Mouse (Mus musculus) bone marrow, adult 2 months (tissue): ENCODE measurements around the gene Crisp4. TPM values are rescaled to one million over a fixed set of nuclear protein-coding genes. Genes with fewer than 3 reads are reported as not detected.

ENCODE experiments used
- H3K27ac ChIP-seq: fragments of 200-500 bp; 2 replicates; pipeline ENCODE4 v1.5.1; 2012; ENCODE audit warnings: low read depth, mild to moderate bottlenecking, control low read depth, inconsistent platforms, low read length; ENCODE audit not compliant: control insufficient read depth, poor library complexity, insufficient read depth
- H3K4me1 ChIP-seq: fragments of 200-500 bp; 2 replicates; pipeline ENCODE4 v1.6.1; 2011; ENCODE audit warnings: low read length; ENCODE audit not compliant: control insufficient read depth, insufficient read depth
- H3K4me3 ChIP-seq: fragments of 200-500 bp; replicated peaks from 2 replicates; pipeline ENCODE3; 2011; ENCODE audit warnings: mild to moderate bottlenecking, low read depth, low read length, control low read depth; ENCODE audit not compliant: control insufficient read depth
- CTCF ChIP-seq: fragments of 200-500 bp; IDR thresholded peaks from 2 replicates; pipeline ENCODE4 v1.5.1; 2011; ENCODE audit warnings: low read length, control low read depth; ENCODE audit not compliant: control insufficient read depth, insufficient read depth
- POLR2A ChIP-seq: fragments of 200-500 bp; IDR thresholded peaks from 2 replicates; pipeline ENCODE4 v1.6.1; 2011; ENCODE audit warnings: low read depth, mild to moderate bottlenecking, control low read depth, low read length, borderline replicate concordance; ENCODE audit not compliant: control insufficient read depth
- WGBS: fragments of 180-500 bp; shearing (Covaris S2); methylation state at CpG from one replicate; pipeline ENCODE4 v1.1.7; 2018; 5-methylcytosine and 5-hydroxymethylcytosine counted together
- polyA plus RNA-seq: library from polyadenylated mRNA; stranded (reverse); fragments of >200 nt; gene quantifications from 2 replicates; pipeline ENCODE4 v1.2.4, GENCODE M21; 2011; ENCODE audit warnings: low replicate concordance; ENCODE audit not compliant: missing spikeins, insufficient read depth, insufficient read length

Gene Crisp4
- not detected in 2 replicates for polyA plus RNA-seq

DNA sequence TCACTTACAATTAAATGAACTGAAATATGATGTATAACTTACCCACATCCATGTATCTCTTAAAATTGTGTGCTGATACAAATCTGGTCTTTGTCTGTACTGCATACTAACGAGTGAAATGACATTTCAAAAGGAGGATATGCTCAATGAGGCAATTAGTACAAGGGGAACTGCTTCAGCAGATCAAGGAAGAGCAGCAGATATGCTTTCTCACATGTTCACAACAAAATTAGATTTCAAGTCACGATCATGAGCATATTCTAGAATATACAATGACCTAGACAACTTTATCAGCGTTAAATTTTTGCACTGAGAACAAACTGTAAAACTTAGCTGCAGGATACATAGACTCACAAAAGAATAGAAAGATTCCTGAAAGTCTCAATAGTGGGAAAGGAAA is at the start of gene Crisp4:
TSS of gene Crisp4 (minus strand) at position 101 of the 400 bp plus-strand sequence.
- no peak within 1 kb of the TSS for H3K27ac ChIP-seq
- no peak within 1 kb of the TSS for H3K4me3 ChIP-seq
- TF ChIP-seq CTCF (no peak), POLR2A (no peak)
- WGBS, result 58% methylated on average over 3 of the region's 3 CpGs
- no peaks in the 10 kb centered on the region for H3K4me1 ChIP-seq

DNA sequence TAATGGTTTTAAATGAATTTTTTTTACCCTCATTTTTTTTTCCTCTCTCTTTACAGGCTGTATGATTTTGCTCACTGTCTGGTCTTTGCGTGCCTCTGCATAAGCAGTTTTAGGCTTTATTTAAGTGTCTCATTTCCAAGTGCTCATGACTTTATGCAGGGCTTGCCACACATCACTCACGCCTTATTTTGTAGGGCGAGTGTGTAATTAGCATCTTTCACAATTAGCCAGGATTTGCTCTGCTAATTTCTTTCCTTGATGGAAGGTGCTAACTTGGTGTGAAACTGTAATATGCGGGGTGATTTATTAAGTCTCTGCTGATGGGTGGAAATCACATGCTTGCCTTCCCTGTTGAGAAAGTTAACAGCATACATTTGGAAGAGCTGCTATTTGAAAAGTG is 46.0 kb upstream of the Crisp4 start:
- H3K4me3 ChIP-seq, result no peak overlapping the region
- TF ChIP-seq CTCF, result no peak
- no peak for TF ChIP-seq POLR2A
- H3K4me1 ChIP-seq, result no peaks in the 10 kb centered on the region
- WGBS, result 49% methylated on average over 4 of the region's 4 CpGs
- no peak overlapping the region for H3K27ac ChIP-seq

DNA sequence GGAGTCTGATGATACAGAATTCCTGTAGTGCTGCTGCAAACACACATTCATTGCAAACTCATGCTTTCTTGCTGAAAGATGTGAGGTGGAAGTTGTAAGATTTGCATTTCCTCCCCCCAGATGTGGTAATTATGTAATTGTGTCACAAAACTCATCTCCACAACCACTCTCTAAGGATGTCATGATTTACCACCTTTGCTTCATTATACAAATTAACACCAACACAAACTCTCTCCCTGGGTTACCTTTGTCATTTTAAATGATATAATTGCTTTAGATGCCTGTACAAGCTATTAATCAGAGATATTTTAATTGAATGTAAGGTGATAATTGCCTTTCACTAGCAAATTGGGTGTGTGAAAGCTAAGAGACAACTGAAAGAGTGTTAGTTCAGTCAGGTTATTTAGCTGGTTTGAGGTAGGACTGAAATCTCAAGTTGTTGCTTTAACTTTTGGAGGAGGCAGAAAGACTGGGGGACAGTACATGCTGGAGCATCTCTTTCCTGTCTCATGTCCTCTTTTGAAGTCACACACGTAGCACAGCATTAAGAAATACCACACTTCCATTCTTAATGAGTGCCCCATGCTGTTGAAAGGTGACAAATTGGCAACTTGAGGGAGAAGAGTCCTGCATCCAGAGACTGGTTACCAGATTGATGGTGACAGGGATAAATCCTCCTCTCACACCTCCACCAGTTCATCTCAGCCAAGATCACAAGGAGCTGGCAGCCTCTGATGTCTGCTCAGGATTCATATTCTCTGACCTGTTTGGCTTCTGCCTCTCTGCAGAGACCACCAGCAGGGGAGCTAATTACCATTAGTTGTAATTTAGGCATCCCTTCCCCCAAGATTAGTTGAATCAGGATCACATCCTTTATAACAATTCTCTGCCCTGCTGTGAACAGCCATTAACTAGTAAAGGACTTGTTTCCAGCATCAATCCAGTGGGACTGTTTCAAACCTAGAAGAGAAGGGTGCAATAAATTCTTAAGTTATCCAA is 45.3 kb upstream of the Crisp4 start:
- Histone ChIP-seq H3K27ac (no peak overlapping the region), H3K4me1 (no peaks in the 10 kb centered on the region), H3K4me3 (no peak overlapping the region)
- no peak for TF ChIP-seq CTCF
- no peak for TF ChIP-seq POLR2A
- 34% methylated on average over 1 of the region's 1 CpGs for WGBS

DNA sequence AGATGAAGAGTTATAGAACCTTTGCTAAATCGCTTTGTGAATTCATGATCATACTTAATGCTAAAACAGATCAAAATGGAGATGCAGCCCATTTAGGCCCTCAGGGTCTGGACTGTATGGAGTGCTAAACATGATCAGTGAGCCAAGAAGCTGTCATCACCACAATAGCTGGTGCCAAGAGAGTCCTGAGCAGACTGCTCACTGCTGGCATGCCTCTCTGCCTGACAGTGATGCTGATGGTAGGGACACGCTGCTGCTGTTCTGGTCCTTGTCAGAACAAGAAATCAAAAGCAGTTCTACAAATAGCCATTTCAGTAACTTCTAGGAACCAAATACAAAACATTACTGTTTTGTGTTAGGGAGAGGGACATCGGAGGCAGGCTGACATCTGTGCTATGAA is 35.5 kb upstream of the Crisp4 start:
- Histone ChIP-seq H3K4me1 (no peaks in the 10 kb centered on the region), H3K27ac (no peak overlapping the region), H3K4me3 (no peak overlapping the region)
- WGBS, result 77% methylated on average over 3 of the region's 3 CpGs
- TF ChIP-seq POLR2A (no peak), CTCF (no peak)

DNA sequence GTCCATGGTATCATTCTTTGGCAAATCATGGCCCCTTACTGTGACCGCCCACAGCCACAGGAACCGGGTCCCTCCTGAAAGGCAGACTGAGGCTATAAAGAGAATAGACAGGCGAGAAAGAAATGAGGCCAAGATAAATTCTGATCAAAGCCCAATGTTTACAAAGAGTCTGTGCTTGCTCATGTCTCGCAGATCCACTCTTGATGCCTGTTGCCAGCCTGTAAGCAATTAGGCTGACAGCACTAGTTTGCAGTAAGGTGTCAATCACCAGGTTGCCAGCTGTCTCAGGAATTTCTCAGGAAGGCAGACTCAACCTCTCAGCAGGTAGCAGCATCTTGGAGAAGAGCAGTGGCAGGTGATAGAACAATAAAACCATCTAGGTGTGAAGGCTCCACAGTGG is 24.9 kb upstream of the Crisp4 start:
- no peak for TF ChIP-seq POLR2A
- TF ChIP-seq CTCF, result no peak
- Histone ChIP-seq H3K4me1 (no peaks in the 10 kb centered on the region), H3K27ac (no peak overlapping the region), H3K4me3 (no peak overlapping the region)
- WGBS, result 67% methylated on average over 4 of the region's 4 CpGs

DNA sequence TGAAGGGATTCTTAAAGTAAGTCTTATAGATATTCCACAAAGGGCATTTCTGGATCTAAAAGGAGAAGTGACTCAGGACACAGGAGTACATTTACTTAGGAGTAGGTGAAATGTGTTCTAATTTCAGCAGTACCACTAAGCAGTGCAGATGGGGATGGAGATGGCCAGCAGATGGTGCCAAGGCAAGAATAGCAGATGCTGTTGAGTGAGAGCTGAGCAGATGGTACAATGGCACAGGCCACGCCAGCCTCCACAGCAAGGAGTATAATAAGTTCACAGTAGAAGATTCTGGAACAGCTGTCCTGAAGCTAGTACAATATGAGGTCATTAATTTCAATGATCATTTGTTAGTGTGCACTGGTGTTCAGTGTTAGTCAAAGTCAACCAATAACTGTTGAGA is 22.6 kb upstream of the Crisp4 start:
- Histone ChIP-seq H3K4me1 (no peaks in the 10 kb centered on the region), H3K4me3 (no peak overlapping the region), H3K27ac (no peak overlapping the region)
- 75% methylated on average over 1 of the region's 1 CpGs for WGBS
- TF ChIP-seq CTCF, result no peak
- TF ChIP-seq POLR2A, result no peak

DNA sequence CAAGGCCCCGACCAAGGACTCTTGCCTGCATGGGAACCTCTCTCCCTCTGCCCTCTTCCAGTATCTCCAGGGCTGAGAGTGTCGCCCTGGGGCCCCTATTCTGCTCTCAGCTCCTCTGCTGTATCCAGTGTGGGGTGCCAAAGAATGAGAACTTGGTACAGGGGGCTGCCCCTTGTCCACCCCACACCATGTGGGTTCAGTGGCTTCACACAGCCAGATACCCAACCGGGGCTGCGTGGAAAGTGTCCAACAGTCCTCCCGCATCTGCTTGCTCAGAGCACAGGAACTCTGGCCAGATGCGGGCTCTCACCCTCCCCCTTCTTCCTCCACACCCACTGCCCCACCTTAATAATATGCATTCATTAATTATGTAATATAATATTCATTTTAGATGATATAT is 13.4 kb upstream of the Crisp4 start:
- Histone ChIP-seq H3K4me1 (no peaks in the 10 kb centered on the region), H3K27ac (no peak overlapping the region), H3K4me3 (no peak overlapping the region)
- 74% methylated on average over 6 of the region's 6 CpGs for WGBS
- TF ChIP-seq CTCF (no peak), POLR2A (no peak)

DNA sequence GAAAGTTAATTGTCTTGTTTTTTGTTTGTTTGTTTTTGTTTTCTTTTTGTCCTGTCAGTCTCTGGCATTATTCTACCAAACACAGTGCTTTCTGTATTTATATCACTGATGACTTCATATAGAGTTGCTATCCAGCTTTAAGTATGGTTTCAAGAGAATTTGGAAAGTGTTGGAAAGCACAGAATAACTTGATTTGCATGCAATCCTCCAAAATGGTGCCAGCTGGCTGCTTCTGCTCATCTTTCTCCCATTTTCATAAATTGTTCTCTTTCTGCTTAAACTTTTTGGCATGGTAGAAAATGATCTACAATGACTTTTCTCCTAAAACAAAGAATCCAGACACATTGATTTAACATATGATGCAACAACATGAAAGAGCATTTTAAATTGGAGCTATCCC is 2.5 kb upstream of the Crisp4 start:
- Histone ChIP-seq H3K27ac (no peak overlapping the region), H3K4me3 (no peak overlapping the region), H3K4me1 (no peaks in the 10 kb centered on the region)
- no peak for TF ChIP-seq POLR2A
- TF ChIP-seq CTCF, result no peak

DNA sequence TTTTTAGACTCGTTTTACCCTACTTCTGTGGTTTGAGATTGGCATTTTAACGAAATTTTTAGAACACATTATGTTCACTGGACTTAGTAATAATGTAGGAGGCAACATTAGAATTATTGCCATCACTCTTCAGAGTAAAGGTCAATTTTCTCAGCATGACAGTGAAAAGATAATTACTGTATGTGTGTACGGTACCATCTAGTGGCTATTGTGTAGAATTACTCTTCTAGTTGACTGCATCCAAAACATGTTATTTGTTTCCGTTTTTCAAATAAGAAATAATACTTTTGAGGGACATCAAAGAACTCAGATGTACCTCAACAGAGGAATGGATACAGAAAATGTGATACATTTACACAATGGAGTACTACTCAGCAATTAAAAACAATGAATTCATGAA is 14.0 kb downstream of the Crisp4 start:
- Histone ChIP-seq H3K4me3 (no peak overlapping the region), H3K27ac (no peak overlapping the region), H3K4me1 (no peaks in the 10 kb centered on the region)
- TF ChIP-seq POLR2A, result no peak
- no peak for TF ChIP-seq CTCF
- 42% methylated on average over 4 of the region's 4 CpGs for WGBS

DNA sequence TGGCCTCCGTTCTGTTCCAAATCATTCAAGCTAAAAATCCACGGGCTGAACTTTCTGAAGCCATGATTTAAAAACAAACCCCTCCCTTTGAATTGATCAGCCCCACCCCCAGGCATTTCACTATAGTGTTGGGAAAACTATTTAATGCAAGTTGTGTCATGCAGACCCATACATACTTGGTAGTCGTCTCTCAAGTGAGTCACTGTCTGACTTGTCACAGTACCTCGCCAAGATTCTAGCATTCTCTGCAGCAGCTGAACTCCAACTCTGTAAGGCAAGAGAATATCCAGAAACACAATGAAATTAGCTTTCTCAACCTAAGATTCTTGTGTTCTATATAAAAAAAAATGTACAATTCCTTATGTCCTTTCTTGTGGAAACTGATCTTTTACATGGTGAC is 15.7 kb downstream of the Crisp4 start:
- no peak overlapping the region for H3K4me3 ChIP-seq
- WGBS, result 67% methylated on average over 4 of the region's 4 CpGs
- no peaks in the 10 kb centered on the region for H3K4me1 ChIP-seq
- no peak overlapping the region for H3K27ac ChIP-seq
- no peak for TF ChIP-seq CTCF
- TF ChIP-seq POLR2A, result no peak
